Mouse (Mus musculus): ENCODE results near the gene Htr7.
A peak's percentile ranks its signal among the peaks of the same experiment; 100 is the strongest.

Gene Htr7

DNA sequence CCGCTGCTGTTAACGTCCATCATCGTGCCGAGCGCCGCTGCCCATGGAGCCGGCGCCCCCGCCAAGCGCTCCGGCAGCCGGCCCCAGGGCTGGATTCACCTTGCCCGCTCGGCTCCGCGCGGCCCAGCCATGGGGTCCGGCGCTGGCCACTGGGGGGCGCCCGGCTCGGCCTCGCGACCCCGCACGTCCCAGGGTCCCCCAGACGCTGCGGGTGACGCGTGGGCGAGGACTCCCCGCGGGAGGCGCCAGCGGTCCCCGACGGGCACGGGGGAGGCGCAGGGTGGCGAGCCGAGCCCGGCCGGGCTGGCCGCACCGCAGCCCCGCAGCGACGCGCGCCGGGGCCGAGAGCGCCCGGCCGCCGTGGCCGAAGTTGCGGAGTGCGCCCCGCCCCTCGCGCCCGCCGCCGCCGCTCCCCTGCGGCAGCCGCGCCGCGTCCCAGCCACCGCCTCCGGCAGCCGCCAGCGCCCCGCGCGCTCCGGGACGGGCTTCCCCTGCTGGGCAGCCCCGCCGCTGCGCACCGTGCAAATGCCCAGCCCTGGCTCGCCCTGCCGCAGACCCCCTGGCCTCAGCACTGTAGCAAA lies at the start of gene Htr7:
TSS of gene Htr7 (minus strand) at position 277 of the 581 bp plus-strand sequence.
- DNase-seq: peak; percentile 1 to 5

DNA sequence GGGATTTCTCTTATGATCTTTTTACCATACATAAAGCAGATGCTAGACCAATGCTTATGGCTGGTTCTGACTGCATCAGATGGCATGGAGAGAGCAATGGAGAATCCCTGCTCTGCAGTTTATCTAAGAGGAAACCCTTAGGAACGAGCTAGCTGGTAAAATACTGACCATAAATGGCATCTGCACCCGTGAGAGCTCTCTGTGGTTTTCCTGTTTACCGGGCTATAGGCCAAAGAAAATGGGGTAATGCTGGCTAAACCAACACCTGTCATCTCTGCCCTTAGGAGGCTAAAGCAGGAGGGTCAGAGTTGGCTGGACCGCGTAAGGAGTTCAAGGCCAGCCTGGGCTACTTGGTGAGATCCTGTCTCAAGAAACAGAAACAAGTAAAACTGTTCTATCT lies 46.6 kb upstream of the Htr7 start:
- DNase-seq: no peak

DNA sequence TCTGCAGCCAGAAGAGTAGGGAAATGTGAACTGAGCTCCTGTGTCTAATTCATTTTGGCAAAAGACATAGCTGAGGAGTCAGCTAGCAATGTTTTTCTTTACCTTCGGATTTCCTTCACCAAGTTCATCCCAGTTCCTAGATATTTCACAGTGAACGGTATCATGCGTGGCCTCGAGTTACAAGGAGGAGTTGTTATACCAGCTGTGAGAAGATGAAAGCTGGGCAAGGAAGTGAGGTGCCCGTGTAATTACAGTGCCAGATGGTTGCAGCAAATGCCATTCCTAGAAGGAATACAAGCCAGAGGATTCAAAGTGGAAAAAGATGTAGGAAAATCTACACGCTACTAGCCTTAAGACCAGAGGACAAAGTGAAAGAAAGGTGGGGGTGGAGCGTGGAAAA lies 41.6 kb upstream of the Htr7 start:
- DNase-seq: no peak

DNA sequence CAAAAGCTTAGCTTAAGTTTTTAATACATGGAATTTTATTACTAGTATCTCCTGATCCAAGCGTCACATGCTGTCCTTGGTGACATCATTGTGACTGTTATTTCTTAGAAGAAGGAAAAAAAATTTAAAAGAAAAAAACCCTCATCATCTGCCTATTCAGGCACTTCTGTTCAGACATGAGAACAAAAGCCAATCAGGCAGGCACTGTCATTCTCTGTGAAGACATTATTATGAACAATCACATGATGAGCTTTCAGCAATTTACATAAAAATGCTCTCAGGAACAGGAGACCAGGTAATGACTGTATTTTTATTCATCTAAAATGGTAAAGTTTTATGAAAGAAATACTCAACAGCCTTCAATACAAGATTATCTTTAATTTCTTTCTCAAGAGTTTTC lies 41.0 kb upstream of the Htr7 start:
- no peak for DNase-seq

DNA sequence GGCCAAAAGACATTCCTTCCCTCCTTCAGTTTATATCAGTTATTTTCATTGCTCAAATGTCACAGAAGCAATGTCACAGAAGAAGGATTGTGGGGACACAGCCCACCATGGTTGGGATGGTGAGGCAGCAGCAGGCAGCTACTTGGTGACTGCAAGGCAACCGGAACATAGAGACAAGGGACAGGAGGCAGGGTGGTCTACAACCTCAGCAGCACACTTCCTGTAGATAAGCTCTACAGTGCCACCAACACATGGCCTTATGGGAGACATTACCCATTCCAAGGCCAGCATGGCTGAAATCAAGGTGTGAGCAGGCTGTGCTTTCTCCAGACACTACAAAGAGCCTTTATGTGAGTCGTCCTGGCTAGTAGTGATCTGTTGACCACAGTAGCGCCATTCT lies 39.9 kb upstream of the Htr7 start:
- no peak for DNase-seq

DNA sequence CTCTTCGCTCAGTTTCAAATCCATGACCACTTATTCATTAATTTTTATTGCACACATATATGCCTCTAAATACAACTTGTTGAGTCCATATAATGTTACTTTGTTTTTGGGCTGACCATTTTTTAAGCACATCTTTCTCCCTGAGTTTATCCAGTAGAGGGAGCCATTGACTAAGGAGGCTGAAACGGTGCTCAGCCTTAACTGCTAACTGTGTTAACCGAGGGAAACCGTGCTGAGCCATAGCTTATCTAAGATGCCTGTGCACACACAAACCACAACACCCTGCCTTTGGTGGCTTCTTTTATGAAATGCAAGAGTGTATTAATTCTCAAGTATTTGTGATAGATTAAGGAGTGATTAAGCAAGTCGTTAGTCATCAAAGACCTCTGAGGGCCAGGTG lies 33.5 kb upstream of the Htr7 start:
- DNase-seq: peak; percentile 3 to 7

DNA sequence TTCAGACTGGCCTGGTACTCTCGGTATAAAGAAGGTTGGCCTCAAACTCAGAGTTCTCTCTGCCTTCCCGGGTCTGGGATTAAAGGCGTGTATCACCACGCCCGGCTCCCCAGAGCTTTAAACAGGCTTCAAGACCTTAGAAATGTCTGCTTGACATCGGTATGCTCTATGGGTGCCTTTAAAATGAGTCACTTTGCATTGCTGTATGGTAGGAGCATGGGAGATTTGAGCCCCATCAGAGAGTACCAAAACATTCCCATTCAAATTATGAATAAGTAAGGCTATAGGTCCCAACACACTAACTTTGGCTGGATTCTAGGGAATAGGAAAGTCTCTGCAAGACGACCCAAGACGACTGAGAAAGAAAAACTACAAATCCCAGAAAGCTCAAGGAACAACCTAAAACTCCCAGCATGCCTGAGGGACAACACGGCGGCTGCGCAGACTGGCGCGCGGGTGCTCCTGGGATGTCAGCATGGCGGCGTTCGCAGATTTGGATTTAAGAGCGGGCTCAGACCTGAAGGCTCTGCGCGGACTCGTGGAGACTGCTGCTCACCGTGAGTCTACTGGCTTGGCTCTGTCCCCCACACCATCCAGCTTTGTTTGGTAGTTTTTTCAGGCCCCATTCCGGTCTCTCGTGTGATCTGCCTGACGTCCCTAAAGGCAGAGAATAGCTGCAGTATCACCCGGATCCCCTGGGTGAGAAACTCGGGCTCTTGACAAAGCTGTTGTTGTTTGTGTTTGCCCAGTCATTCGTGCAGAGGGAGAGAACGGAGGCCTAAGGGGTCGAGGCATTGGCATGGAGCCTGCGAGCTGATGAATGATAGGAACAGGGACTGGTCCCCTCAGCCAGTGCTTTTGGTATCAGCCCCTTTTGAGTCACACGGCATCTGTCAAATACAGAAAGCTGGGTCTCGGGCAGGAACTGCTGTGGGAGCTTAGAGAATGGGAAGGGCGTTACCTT lies 26.2 kb upstream of the Htr7 start, which contains the start of gene Rpp30:
TSS of gene Rpp30 (plus strand) at position 455 of the 964 bp plus-strand sequence.
- DNase-seq: peak; percentile 80 to 83

DNA sequence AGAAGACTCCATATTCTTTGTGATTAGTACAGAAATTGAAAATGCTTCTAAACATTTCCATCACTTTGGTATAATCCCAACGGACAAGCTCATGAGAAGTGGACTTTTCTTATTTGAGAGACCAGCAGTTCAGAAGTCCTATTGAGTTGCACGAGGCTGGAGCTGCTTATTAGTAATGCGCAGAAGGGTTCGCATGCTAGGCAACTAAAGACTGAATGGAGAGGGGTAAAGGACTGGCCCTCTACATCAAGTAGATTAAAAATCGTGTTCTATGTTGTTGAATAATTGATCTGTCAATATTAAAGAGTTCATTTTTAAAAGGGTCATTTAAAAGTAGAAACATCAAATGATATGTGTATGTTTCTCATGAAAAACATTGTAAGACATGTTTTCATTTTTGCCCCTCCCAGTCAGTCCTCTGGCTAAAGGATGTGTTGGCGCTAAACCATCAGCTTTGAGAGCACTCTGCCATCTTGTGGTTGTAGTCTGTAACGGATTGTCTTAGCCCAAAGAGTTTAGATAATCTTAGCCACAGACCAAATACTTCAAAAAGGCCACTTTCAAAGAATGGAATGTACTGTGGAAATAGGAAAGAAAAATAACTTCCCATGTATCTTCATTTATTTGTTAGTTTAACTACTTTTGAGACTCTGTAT lies 25.4 kb upstream of the Htr7 start:
- peak; percentile 36 to 53 for DNase-seq

DNA sequence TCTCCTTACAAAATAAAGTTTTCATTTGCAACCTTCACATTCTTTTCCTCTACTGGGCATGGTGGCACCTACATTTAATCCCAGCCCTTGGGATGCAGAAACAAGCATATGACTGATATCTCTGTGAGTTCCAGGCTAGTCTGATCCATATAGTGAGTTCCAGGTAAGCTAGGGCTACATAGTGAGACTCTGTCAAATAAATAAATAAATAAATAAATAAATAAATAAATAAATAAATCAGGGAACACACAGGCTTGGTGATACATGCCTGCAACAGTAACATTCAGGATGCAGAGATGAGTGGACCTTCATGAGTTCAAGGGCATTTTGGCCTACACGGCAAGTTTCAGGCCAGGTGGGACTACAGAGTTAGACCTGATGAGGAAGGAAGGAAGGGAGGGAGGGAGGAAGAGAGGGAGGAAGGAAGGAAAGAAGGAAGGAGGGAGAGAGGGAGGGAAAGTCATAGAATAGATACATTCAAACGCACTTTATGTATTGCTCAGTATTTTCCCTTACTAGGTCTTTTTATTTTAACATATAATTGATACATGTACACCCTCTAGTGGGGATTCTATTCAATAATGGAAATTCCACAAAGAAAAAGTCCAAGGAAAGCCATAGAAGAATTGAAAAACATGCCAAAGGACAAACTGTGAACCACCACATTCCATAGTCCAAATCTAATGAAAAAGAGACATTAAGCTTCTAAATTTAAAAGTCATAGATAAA lies 5.7 kb upstream of the Htr7 start:
- no peak for DNase-seq

DNA sequence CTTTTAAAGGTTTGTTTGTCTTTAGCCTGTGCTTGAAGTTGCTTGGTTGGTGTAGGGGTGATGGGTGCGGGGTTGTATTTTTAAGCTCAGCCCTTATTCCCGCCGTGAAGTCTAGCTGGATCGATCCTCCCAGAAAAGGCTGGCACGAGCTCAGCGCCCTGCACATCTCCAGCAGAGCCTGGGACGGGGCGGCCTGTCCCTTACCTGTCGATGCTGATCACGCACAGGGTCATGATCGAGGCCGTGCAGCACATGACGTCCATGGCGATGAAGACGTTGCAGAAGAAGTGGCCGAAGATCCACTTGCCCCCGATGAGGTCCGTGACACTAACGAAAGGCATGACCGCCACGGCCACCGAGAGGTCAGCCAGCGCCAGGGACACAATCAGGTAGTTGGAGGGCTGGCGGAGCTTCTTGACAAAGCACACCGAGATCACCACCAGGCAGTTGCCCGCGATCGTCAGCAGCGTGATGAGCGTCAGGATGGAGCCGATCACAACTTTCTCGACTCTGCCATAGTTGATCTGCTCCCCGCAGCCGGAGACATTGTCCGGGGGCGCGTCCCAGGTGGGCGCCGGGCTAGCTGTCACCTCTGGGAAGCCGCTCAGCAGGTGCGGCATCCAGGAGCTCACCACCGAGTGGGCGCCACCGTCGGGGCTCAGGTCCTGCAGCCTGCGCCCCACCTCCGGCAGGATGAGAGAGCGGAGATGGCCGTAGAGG lies 645 bp downstream of the Htr7 start:
- DNase-seq: no peak

DNA sequence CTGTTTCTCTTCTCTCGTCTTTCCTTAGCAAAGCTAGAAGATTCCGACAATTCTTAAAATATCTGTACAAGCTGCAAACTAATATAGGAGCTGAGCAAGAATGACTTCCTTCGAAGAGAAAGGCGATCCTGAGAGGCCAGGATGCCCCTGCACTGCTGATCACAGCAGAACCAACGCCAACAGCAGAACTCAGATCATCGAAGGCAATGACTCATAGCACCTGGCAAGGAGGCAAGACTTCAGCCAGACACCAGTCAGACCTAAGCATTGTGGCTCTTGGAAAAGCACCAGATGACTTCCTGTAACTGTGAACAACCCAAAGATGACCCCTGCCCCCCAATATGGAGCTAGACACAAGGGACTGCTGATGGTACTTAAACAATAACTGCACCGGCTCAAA lies 11.3 kb downstream of the Htr7 start:
- no peak for DNase-seq

DNA sequence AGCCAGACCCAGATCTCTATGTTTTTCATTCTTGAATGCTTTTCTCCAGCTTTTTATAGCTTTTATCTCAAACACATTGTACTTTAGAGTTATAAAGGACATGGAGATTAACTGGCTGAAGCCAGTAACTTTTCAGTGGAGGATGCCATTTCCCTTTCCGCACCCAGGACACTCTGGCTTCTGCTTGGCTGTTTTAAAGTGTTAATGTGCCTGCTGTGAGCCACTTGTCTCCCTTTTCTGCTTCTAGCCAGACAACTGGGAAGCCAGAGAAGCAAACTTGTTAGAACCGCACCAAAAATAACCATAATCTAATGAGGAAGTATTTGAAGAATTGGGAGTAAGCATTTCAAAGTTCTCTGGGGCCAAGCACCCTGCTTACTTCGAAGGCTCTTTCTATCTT lies 42.5 kb downstream of the Htr7 start:
- DNase-seq: no peak

DNA sequence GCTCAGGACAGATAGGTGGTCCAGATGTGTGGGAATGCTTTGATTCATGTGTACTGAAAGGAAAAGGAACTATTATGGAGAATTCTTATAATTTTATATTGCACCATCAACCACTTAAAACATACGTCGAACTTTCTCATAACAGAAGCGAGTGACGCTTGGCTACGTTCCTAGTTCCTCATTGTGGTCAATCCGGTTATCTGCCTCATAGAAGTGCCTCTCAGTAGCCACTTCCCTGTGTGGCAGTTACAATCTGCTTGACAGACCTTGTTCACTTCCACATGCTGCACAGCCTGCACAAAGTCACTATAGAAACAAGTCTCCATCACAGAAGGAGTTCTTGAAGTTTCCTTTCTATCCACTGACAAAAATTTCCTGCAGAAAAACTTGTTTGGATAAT lies 51.0 kb downstream of the Htr7 start:
- DNase-seq: peak; percentile 61 to 72

DNA sequence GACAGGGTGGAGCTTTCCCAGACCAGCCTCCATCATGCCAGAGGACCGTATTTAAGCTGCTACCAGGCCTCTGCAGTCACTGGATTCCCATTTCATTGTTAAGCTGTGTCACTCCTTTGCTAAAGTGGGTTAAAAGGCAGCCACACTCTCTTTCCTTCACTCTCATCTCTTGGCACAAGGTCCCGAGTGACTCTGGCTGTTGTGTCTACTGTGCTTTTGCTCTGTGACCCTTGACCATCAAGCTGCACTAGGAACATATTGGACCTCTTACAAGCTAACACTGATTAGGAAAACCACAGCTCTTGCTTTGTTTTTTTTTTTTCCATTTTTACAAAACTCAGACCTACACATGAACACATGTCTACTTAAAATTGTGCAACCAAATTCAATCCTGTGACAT lies 52.3 kb downstream of the Htr7 start:
- no peak for DNase-seq

DNA sequence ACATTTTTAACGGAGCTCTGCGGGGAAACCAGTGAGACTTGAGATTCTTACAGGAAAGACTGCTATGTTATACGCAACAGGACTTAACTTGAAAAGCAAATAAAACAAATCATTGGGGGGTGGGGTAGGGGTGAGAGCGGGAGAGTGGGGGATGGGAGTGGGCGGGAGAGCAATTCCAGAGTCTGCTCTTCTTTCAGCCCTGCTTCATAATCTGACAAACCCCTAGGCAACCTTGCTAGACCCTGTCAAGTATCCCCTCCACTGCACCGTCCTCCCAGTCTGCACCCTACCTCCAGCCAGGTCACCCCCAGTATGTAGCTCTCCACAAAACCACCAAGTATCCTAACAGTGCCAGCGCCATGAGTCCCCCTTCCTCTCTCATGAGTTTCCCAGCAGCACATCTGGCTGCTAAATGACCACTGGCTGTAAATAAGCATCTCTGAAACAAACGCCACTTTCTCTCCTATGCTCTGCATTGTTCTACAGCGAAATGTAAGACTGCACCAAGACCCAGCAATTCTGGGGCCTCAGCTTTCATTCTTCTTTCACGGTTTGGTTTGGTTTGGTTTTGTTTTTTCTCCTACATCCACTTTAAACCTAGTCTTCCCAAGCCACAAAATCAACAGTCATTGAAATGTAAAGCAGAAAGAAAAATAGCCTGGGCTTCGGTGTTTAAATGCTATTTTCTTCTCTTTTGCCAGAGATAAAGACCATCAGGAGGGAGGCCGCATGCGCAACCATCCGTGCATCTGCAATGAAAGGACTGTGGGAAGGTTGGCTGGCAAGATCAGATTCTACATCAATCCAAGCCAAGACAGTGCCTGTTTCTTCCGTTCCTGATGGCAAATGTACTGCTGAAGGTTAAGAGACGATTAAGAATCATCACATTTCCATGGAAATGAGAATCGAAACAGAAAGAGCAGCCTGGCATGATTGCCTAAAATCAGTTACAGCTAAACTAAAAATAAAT lies 54.5 kb downstream of the Htr7 start:
- no peak for DNase-seq

DNA sequence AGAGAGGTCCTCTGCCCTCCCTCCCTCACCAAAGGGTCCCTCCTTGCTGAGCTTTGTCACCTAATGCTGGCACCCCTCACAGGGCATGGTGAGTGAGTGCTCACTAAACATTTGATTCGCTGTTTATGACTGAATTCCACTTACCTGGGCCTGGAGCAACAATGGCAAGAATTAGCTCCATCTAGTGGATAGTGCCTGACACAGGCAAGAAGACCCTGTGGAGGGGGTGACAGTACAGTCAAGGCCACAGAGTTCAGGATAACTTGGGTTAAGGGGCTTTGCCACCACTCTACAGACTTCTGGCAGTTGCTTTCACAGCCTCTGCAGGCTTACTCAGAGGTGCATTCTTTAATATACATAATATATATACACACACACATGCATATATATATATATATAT lies 55.8 kb downstream of the Htr7 start:
- DNase-seq: no peak

DNA sequence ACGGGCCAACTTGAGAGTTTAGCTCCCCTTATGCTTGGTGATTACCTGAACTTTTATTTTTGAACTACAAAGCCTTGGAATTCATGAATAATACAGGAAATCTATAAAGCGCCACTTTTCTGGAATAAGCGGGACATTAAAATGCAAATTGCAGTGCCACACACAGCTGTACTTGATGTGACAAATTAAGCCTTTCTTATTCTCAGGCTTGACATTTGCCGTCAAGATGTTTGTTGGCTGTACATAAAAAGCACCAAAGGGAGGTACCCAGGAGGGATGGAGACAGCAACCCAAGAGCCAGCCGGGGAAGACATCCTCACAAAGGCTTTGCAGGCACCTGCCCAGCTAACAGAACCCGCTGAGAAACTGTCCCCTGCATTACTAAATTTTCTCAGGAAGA lies 56.4 kb downstream of the Htr7 start:
- no peak for DNase-seq

DNA sequence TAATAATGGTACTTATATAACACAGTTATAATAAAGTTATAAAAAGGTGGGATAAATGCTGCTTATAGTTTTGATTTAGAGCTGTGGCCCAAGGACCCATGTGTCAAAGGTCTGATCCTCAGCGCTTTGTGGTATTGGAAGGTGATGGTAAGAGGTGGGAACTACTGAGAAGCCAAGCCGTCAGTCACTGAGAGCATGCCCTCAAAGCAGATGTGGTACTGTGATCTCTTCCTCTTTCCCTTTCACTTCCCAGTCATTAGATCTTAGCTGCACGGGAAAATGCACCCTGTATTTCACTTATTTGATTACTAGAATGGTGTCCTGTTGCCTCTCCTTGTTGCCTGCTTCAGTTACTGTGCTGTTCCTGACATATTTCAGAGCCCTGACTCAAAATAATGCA lies 59.9 kb downstream of the Htr7 start:
- DNase-seq: no peak

DNA sequence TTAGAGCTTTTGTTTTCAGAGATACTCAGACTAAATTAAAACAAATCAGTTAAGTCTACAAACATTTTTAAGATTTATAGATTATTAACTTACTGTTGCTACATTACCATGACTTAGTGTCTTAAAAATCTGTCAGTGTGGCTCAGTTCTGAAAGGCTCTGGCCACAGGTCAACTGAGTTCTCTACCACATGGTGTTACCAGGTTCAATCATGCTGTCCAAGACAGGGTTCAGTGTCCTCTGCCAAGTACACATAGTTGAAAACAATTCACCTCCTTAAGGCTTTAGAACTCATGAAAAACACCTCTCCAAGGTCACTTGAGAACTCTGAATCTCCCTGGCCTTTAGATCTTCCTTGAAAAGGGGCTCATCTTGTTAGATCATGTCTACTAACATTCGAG lies 69.8 kb downstream of the Htr7 start:
- no peak for DNase-seq

DNA sequence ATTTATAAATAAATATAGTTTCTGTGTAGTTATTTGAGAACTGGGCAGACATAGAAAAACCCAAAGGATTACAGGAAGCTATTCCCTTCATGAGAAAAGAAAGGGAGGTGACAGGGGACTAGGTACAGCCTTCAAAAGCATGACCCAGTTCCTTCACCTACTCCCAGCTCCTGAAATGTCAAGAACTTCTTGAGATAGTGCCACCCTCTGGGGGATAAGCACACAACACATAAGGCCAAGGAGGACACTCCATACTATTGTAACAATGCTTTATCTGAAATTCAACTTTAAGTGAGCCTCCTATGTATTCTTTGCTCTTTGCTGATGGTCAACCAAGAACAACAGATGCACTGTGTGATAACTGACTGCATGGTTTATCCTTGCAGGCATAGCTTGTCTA lies 82.6 kb downstream of the Htr7 start:
- DNase-seq: no peak

DNA sequence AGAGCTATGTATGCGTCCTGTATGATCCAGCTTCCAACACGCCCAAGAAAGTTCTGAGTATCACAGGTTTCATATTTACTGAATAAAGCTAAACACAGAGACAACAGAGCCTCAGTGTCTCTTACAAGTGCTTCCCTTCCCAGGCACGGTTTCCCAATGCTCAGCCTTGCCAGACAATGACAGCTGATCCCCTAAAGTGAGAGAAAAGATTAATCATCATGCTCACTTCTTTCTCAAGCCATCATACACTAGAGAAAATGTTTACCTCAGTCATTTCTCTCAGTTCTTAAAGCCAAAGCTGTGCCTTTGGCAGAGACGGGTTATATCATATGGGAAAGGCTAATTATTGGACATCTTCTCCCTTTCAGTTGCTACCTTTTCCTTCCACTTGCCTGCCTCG lies 99.7 kb downstream of the Htr7 start:
- no peak for DNase-seq
